Mouse (Mus musculus) midbrain, embryonic 13.5 days (tissue): ENCODE measurements around the gene Sfpq. TPM values are rescaled to one million over a fixed set of nuclear protein-coding genes. Genes with fewer than 3 reads are reported as not detected.
"Not testable (repeated sequence)": the region's sequence is repeated elsewhere in the genome, so short reads cannot be mapped to it uniquely, and the experiment has no call there.

ENCODE experiments used
- ATAC-seq: fragments of 200-750 bp; cut with Nextera tagmentation; 2 replicates; pipeline ENCODE4 v1.8.0; 2017; ENCODE audit warnings: mild to moderate bottlenecking, moderate TSS enrichment, moderate library complexity
- H3K27ac ChIP-seq: fragments of 300-500 bp; sonication (generic); 2 replicates; pipeline ENCODE4 v1.5.1; 2015; ENCODE audit warnings: inconsistent platforms, mild to moderate bottlenecking, moderate library complexity
- H3K27me3 ChIP-seq: fragments of 300-500 bp; sonication (generic); 2 replicates; pipeline ENCODE4 v1.6.1; 2015; ENCODE audit warnings: mild to moderate bottlenecking, inconsistent platforms
- H3K36me3 ChIP-seq: fragments of 300-500 bp; sonication (generic); 2 replicates; pipeline ENCODE4 v1.6.1; 2015; ENCODE audit warnings: mild to moderate bottlenecking, inconsistent platforms
- H3K4me1 ChIP-seq: fragments of 300-500 bp; sonication (generic); replicated peaks from 2 replicates; pipeline ENCODE4 v1.6.1; 2015; ENCODE audit warnings: inconsistent platforms
- H3K4me2 ChIP-seq: fragments of 300-500 bp; sonication (generic); replicated peaks from 2 replicates; pipeline ENCODE4 v1.6.1; 2015; ENCODE audit warnings: moderate library complexity, mild to moderate bottlenecking, inconsistent platforms
- H3K4me3 ChIP-seq: fragments of 300-500 bp; sonication (generic); replicated peaks from 2 replicates; pipeline ENCODE4 v1.5.1; 2015; ENCODE audit warnings: mild to moderate bottlenecking, inconsistent platforms
- H3K9ac ChIP-seq: fragments of 300-500 bp; sonication (generic); replicated peaks from 2 replicates; pipeline ENCODE4 v1.6.1; 2015; ENCODE audit warnings: mild to moderate bottlenecking, inconsistent platforms
- H3K9me3 ChIP-seq: fragments of 300-500 bp; sonication (generic); 2 replicates; pipeline ENCODE4 v1.6.1; 2016; ENCODE audit warnings: mild to moderate bottlenecking, inconsistent platforms
- WGBS: fragments of 180-500 bp; shearing (Covaris S2); methylation state at CpG from one replicate; pipeline ENCODE4 v1.1.7; 2015; 5-methylcytosine and 5-hydroxymethylcytosine counted together
- polyA plus RNA-seq: library from polyadenylated mRNA; unstranded; fragments of >200 nt; fragmentation: Nextera tagmentation; extraction: Ambion mirVana; gene quantifications from 2 replicates; pipeline ENCODE4 v1.2.1, GENCODE M21; 2015

The Sfpq gene
- 98.6 and 102 TPM in 2 replicates for polyA plus RNA-seq

- Histone ChIP-seq H3K36me3 (peaks cover 25% of the 10 kb centered on the region), H3K9ac (peak within 1 kb of the TSS; percentile 100), H3K27me3 (no peaks in the 10 kb centered on the region), H3K9me3 (no peaks in the 10 kb centered on the region), H3K4me3 (peak within 1 kb of the TSS; percentile 99), H3K4me1 (peaks cover 32% of the 10 kb centered on the region), H3K27ac (peak within 1 kb of the TSS; percentile 98), H3K4me2 (peak within 1 kb of the TSS; percentile 80)
- peak; percentile 96 for ATAC-seq
- WGBS: under 1% methylated on average over 78 of the region's 87 CpGs
These were observed at the start of gene Sfpq for GRCm38 (mm10) chr4:127021151-127021945. Gene Sfpq (plus strand): TSS chr4:127021324.

- Histone ChIP-seq H3K4me1 (no peaks in the 10 kb centered on the region), H3K27me3 (no peaks in the 10 kb centered on the region), H3K36me3 (no peaks in the 10 kb centered on the region), H3K27ac (no peak overlapping the region), H3K9ac (no peak overlapping the region), H3K9me3 (no peaks in the 10 kb centered on the region), H3K4me2 (no peak overlapping the region), H3K4me3 (no peak overlapping the region)
- ATAC-seq: no peak
These were observed 43.7 kb upstream of the Sfpq start for GRCm38 (mm10) chr4:126977467-126977866.

GRCm38 (mm10) chr4:126978706-126979105, 42.4 kb upstream of the Sfpq start:
- no peak overlapping the region for H3K4me3 ChIP-seq
- H3K9ac ChIP-seq: no peak overlapping the region
- ATAC-seq: no peak

GRCm38 (mm10) chr4:126983321-126983720, 37.8 kb upstream of the Sfpq start:
- no peak for ATAC-seq

More at GRCm38 (mm10) chr4:126978706-126979105, 42.4 kb upstream of the Sfpq start:
- H3K36me3 ChIP-seq: no peaks in the 10 kb centered on the region
- H3K27me3 ChIP-seq: no peaks in the 10 kb centered on the region
- H3K9me3 ChIP-seq: no peaks in the 10 kb centered on the region
- H3K4me1 ChIP-seq: no peaks in the 10 kb centered on the region
- 84% methylated on average over 3 of the region's 3 CpGs for WGBS
- H3K27ac ChIP-seq: no peak overlapping the region
- no peak overlapping the region for H3K4me2 ChIP-seq

GRCm38 (mm10) chr4:126983736-126984525, 37.2 kb upstream of the Sfpq start:
- H3K9me3 ChIP-seq, ATAC-seq: not testable (repeated sequence)
- WGBS: 90% methylated on average over 12 of the region's 13 CpGs

More at GRCm38 (mm10) chr4:126983321-126983720, 37.8 kb upstream of the Sfpq start:
- H3K27ac ChIP-seq: no peak overlapping the region
- H3K27me3 ChIP-seq: no peaks in the 10 kb centered on the region
- no peak overlapping the region for H3K9ac ChIP-seq
- no peaks in the 10 kb centered on the region for H3K4me1 ChIP-seq
- 70% methylated on average over 3 of the region's 3 CpGs for WGBS
- H3K4me2 ChIP-seq: no peak overlapping the region
- no peaks in the 10 kb centered on the region for H3K9me3 ChIP-seq
- no peak overlapping the region for H3K4me3 ChIP-seq
- H3K36me3 ChIP-seq: no peaks in the 10 kb centered on the region

GRCm38 (mm10) chr4:126986768-126987167, 34.4 kb upstream of the Sfpq start:
- H3K4me1 ChIP-seq: no peaks in the 10 kb centered on the region
- no peaks in the 10 kb centered on the region for H3K9me3 ChIP-seq
- no peak overlapping the region for H3K9ac ChIP-seq
- WGBS: 79% methylated on average over 5 of the region's 5 CpGs
- H3K27me3 ChIP-seq: no peaks in the 10 kb centered on the region
- H3K27ac ChIP-seq: no peak overlapping the region
- no peaks in the 10 kb centered on the region for H3K36me3 ChIP-seq
- H3K4me3 ChIP-seq: no peak overlapping the region
- no peak for ATAC-seq
- no peak overlapping the region for H3K4me2 ChIP-seq

More at GRCm38 (mm10) chr4:126983736-126984525, 37.2 kb upstream of the Sfpq start:
- not testable (repeated sequence) for H3K36me3 ChIP-seq, H3K4me1 ChIP-seq, H3K27ac ChIP-seq, H3K9ac ChIP-seq, H3K4me3 ChIP-seq, H3K4me2 ChIP-seq, H3K27me3 ChIP-seq

GRCm38 (mm10) chr4:126988503-126988902, 32.6 kb upstream of the Sfpq start:
- no peak overlapping the region for H3K4me3 ChIP-seq
- no peaks in the 10 kb centered on the region for H3K27me3 ChIP-seq
- no peak for ATAC-seq
- no peaks in the 10 kb centered on the region for H3K4me1 ChIP-seq
- no peak overlapping the region for H3K4me2 ChIP-seq
- no peaks in the 10 kb centered on the region for H3K9me3 ChIP-seq
- no peaks in the 10 kb centered on the region for H3K36me3 ChIP-seq
- H3K9ac ChIP-seq: no peak overlapping the region
- no peak overlapping the region for H3K27ac ChIP-seq
- 77% methylated on average over 4 of the region's 4 CpGs for WGBS

- no peak overlapping the region for H3K9ac ChIP-seq
- ATAC-seq: no peak
- no peak overlapping the region for H3K4me2 ChIP-seq
- H3K4me1 ChIP-seq: no peaks in the 10 kb centered on the region
- H3K9me3 ChIP-seq: no peaks in the 10 kb centered on the region
- H3K27me3 ChIP-seq: no peaks in the 10 kb centered on the region
- H3K4me3 ChIP-seq: no peak overlapping the region
- H3K36me3 ChIP-seq: no peaks in the 10 kb centered on the region
- H3K27ac ChIP-seq: no peak overlapping the region
These were observed 30.6 kb upstream of the Sfpq start for GRCm38 (mm10) chr4:126990553-126990952.

- Histone ChIP-seq H3K36me3 (no peaks in the 10 kb centered on the region), H3K4me2 (no peak overlapping the region), H3K9me3 (no peaks in the 10 kb centered on the region), H3K4me3 (no peak overlapping the region), H3K4me1 (no peaks in the 10 kb centered on the region), H3K27ac (no peak overlapping the region), H3K27me3 (no peaks in the 10 kb centered on the region), H3K9ac (no peak overlapping the region)
- 67% methylated on average over 5 of the region's 5 CpGs for whole genome bisulfite sequencing
- no peak for ATAC-seq
These were observed 28.8 kb upstream of the Sfpq start for GRCm38 (mm10) chr4:126992356-126992755.

GRCm38 (mm10) chr4:126999372-126999771, 21.8 kb upstream of the Sfpq start:
- ATAC-seq, H3K4me2 ChIP-seq: not testable (repeated sequence)
- 97% methylated on average over 16 of the region's 16 CpGs for WGBS

GRCm38 (mm10) chr4:127000601-127001105, 20.5 kb upstream of the Sfpq start:
- H3K9ac ChIP-seq: no peak overlapping the region
- 31% methylated on average over 8 of the region's 8 CpGs for WGBS
- peak overlapping the region; percentile 25; the same call in 1 of the 2 replicates for H3K4me2 ChIP-seq
- H3K36me3 ChIP-seq: no peaks in the 10 kb centered on the region
- peaks cover 30% of the 10 kb centered on the region for H3K4me1 ChIP-seq
- ATAC-seq: peak; percentile 68
- peak overlapping the region; percentile 67 for H3K27ac ChIP-seq
- no peak overlapping the region for H3K4me3 ChIP-seq
- H3K9me3 ChIP-seq: no peaks in the 10 kb centered on the region
- no peaks in the 10 kb centered on the region for H3K27me3 ChIP-seq

More at GRCm38 (mm10) chr4:126999372-126999771, 21.8 kb upstream of the Sfpq start:
- H3K9ac ChIP-seq, H3K27ac ChIP-seq, H3K9me3 ChIP-seq, H3K4me3 ChIP-seq, H3K36me3 ChIP-seq, H3K27me3 ChIP-seq: not testable (repeated sequence)
- H3K4me1 ChIP-seq: peaks cover 17% of the 10 kb centered on the region

- Histone ChIP-seq H3K9me3 (no peaks in the 10 kb centered on the region), H3K9ac (peak overlapping the region; percentile 56; the same call in 1 of the 2 replicates), H3K4me3 (no peak overlapping the region), H3K4me2 (peak overlapping the region; percentile 56; the same call in 1 of the 2 replicates), H3K4me1 (peaks cover 35% of the 10 kb centered on the region), H3K27ac (peak overlapping the region; percentile 85), H3K27me3 (no peaks in the 10 kb centered on the region), H3K36me3 (no peaks in the 10 kb centered on the region)
- 84% methylated on average over 3 of the region's 3 CpGs for WGBS
- no peak for ATAC-seq
These were observed 16.7 kb upstream of the Sfpq start for GRCm38 (mm10) chr4:127004384-127004783.
